Mouse (Mus musculus): ENCODE results near the gene Zfp386. TPM values are rescaled to one million over a fixed set of nuclear protein-coding genes. Genes with fewer than 3 reads are reported as not detected.

Gene Zfp386
- polyA plus RNA-seq (2015; fragmentation: Nextera tagmentation; extraction: Ambion mirVana) = 29.2 and 30.4 TPM in 2 replicates

GRCm38 (mm10) chr12:116047440-116048377 is at the start of gene Zfp386:
Gene Zfp386 (plus strand): TSS chr12:116047724.

GRCm38 (mm10) chr12:116077074-116077854 is 29.7 kb downstream of the Zfp386 start, which contains the start of gene Vipr2:
Gene Vipr2 (plus strand): TSS chr12:116077726.

Other genes with a start within 250 kb of the Zfp386 start
- gene Vipr2, start 30.0 kb downstream of the Zfp386 start, polyA plus RNA-seq (2015; fragmentation: Nextera tagmentation; extraction: Ambion mirVana) = 0.72 and 1.3 TPM in 2 replicates
- 9.0 and 10.5 TPM in 2 replicates for gene Wdr60, start 215.3 kb downstream of the Zfp386 start, polyA plus RNA-seq (2015; fragmentation: Nextera tagmentation; extraction: Ambion mirVana)
- gene Gm11027, start 227.7 kb downstream of the Zfp386 start, polyA plus RNA-seq (2015; fragmentation: Nextera tagmentation; extraction: Ambion mirVana) = not detected in 2 replicates
- gene Esyt2, start 233.5 kb downstream of the Zfp386 start, polyA plus RNA-seq (2015; fragmentation: Nextera tagmentation; extraction: Ambion mirVana) = 9.9 and 10.0 TPM in 2 replicates